Mouse (Mus musculus) embryo, embryonic 11.5 days (tissue): ENCODE measurements at regions not wholly inside any gene's neighbourhood (a gene's known extent, or its start where the extent isn't known, plus 50 kb on each side); places are given as distances from the start of the nearest gene placed in this dataset.

Source experiments
- DNase-seq: peaks from one replicate; pipeline ENCODE4 v3.0.0-alpha.2; 2012; ENCODE audit warnings: low read depth, low spot score

DNA sequence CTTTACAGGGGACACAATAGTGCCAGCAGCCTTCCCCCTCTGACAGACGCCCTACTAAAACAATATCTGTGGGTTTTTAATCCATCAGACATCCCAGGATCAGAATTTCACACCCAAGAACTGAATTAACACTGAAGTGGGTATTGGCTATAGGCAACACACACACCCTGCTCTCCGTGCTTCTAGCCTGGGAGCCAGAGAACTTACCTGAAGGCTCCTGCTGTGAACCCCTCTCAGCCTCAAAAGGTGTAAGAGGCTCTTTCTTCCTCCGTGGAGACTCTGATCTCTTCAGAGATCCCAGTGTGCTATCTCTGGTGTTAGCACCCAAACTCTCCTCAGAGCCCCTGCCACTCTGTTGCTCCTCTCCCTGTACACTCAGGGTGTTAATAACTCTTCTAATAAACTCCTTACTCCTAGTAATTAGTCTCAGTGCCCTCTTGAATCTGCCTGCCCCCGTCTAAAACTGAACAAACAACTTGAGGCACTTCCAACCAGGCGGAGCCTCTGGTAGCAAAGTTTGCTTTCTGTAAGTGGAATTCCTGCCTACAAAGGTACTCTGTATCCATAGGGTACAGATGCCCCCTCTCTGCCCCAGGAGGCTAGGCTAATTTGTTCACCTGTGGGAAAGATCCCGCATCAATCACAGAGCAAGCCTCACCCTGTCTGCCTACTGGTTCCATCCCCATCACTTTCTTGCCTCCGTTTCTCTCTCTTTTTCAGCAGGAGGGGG, 452.9 kb upstream of the Fam19a5 start:
- DNase-seq, result no peak

DNA sequence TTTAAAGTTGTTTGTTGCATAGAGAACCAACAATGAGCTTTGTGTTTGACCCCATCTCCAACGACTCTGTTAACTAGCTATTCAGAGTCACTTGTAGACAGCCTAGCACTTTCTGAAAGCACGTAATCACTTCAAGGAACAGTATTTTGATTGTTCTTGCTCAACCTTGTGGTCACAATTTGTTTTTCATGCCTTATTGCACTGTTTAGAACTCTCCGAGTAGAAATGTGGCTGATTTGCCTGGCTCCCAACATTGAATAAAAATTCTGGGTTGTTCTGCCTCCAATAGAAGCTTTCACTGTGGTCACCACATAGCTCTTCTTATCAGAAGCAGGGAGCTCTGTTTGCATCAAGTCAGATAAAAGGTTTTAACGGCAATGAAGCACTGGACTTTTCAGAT, 446.9 kb upstream of the Fam19a5 start:
- no peak for DNase-seq

DNA sequence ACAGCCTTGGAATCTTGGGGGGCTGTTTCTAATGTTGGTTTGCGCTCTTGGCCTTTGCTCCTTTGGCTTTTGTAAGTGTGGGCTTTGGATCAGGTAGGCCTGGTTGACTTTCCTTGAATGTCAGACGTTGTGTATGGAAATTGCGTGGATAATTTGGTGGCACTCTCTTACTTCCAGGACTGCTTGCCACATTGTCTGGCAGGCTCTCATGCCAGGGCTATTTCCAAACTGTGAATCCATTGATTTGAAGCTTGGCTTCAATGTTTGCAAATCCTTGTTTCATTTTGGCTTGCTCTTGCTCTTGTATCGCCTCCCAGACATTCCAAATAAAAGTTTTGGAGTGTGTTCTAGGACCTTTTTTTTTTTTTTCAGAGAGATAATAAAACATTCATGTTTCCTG, 443.0 kb upstream of the Fam19a5 start:
- no peak for DNase-seq

DNA sequence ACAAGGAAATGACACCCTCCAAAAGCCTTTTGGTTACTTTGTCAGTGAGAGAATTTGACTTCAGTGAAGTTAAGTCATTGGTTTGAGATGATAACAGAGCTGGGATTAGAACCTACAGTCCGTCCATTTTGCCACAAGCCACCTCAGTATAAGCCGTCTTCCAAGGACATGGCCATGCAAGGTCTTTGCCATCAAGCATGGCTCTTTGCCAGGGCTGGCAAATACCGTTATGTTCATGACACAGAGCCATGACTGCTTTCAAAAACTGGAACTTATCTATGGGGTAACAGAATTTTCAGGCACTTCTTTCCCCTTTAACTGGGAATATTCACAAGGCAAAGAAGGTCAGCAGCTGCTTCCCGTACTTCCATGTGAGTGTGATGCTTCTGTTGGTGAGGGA, 441.9 kb upstream of the Fam19a5 start:
- no peak for DNase-seq

- no peak for DNase-seq
These were observed 438.1 kb upstream of the Fam19a5 start for GRCm38 (mm10) chr15:87105951-87106350.

- no peak for DNase-seq
These were observed 436.4 kb upstream of the Fam19a5 start for GRCm38 (mm10) chr15:87107701-87108100.

DNA sequence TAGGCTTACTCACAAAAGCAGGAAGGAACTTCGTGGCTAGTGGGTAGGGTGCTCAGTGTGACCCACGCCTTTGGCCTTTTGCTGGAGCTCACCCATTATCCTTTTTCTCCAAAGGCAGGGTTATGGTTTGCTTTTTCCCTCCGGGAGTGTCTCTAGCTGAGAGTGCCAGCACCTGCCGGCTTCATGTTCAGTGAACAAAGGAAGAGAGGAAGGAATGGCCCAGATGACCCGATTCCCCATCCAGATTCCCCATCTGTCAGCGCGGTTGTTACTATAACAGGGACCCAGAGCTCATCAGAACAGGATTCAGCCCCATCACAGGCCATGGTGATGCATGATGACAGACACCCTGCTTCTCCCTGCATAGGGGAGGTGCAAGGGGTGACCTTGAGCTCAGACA, 435.7 kb upstream of the Fam19a5 start:
- no peak for DNase-seq

DNA sequence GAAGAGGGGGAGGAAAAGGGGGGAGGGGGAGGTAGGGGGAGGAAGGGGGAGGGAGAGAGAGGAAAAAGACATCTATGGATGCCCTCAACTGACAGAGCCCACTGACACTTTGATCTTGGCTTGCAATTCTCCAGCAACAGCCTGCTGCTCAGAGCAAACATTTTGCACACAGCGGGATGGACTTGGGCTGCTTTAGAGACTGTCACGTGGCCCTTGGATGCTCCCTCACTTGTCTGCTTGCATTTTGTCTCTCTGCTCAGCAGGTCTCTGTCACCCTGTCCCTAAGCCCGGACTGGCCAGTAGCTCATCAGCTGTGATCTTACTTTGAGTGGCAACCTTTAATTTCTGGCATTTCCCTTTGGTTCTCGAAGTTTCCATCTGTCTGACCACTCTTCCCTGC, 421.4 kb upstream of the Fam19a5 start:
- DNase-seq, result no peak

GRCm38 (mm10) chr15:87125427-87126148, 418.5 kb upstream of the Fam19a5 start:
- no peak for DNase-seq

DNA sequence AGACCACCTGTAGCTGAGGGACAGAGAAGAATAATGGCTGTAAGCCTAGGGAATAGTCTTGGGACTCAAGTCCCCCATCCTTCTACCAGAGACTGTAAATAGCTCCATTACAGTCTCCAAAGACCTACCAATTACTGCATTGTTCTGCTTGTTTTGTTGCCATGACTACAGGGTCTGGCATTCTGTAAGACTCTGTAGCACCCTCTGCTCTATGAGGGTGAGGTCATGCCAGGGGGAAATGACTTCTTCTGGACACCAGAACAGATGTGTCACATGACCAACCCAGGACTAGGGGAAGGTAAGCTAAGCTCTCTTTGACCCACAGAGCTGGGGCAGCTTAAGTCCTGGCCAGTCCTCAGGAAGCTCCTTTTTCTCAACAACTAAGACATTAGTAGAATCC, 405.2 kb upstream of the Fam19a5 start:
- DNase-seq, result no peak

DNA sequence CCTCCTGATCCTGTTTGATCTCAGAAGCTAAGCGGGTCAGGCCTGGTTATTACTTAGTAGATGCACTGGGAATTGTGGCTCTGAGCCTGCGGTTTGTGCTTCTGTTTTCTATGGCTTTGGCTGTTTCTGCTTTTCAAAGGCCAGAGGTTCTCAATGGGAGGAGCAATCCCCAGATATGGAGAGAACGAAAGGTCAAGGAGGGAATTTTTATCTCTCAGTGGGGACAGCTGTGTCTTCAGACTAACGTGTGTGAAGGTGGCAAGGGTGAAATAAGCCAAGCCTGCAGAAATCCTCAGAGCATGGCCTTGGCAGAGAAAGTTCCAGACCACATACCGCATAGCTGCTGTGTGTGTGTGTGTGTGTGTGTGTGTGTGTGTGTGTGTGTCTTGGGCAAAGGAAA, 375.0 kb upstream of the Fam19a5 start:
- no peak for DNase-seq

DNA sequence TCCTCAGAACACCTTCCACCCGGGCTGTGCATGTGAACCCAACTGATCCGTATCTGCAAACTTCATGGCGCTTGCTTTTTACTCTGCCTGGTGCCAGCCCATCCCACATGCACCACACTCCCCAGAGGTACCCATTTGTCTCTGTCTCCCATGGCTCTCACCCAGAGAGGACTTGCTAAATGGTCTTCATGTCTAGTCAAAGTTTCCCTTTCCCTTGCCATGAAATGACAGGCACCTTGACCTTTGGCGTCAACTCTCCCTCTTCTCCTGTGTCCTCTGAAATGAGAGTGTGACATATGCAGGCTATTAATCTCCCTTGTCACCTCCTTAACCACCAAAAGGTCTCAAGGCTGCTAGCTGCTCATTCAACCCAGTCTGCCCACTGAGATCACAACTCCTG, 373.2 kb upstream of the Fam19a5 start:
- no peak for DNase-seq

GRCm38 (mm10) chr15:87173096-87173495, 371.0 kb upstream of the Fam19a5 start:
- DNase-seq, result no peak

DNA sequence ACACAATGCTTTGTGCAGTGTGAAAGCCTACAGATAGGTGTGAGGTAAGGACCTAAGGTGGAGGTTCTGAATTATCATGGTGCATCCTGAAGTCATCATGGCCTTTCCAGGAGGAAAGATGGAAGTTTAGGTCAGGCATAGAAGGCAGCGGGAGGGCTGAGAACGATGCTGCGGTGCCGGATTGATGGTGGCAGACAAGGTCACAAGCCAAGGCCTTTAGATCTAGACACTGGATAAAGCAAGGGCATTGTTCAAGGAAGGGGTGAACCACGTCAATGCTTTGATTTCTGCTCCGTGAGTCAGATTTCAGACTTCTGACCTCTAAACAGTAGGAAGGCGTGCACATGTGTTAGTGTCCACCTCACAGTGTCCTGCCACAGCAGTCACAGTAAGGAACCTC, 365.5 kb upstream of the Fam19a5 start:
- no peak for DNase-seq

DNA sequence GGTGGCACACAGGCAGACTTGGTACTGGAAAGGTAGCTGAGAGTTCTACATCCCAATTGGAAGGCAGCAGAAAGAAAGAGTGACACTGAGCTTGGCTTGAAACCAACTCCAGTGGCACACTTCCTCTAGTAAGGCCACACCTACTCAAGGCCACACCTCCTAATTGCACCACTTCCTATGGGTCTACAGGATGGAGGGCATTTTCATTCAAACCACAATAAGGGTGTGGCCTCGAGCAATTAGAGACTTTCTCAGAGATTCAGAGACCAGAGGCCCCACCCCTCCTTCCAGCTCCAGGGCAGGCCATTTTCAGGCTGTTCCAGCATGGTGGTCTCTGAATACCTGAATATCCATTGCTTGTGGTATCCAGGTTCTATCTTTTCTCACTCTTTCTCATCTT, 363.3 kb upstream of the Fam19a5 start:
- no peak for DNase-seq

DNA sequence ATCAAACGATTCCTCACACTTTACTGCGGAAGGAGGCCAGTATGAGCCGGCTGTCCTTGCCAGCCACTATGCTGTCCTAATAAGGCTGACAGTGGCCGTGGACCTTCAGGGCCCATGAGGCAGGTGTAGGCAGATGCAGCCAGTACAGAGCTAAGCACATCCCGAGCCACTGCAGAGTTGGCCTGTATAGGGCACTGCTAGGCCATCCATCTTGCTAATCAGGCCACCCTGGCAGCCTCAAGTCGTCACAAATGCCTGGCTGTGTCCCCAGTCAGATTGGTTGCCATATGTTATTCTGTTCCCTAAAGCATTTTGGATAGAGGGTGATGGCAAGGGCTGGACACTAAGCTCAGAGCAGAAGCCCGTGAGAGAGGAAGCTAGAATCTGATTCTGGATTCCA, 359.9 kb upstream of the Fam19a5 start:
- no peak for DNase-seq

- DNase-seq, result no peak
These were observed 355.2 kb upstream of the Fam19a5 start for GRCm38 (mm10) chr15:87188816-87189455.

GRCm38 (mm10) chr15:87191901-87192300, 352.2 kb upstream of the Fam19a5 start:
- DNase-seq, result no peak

DNA sequence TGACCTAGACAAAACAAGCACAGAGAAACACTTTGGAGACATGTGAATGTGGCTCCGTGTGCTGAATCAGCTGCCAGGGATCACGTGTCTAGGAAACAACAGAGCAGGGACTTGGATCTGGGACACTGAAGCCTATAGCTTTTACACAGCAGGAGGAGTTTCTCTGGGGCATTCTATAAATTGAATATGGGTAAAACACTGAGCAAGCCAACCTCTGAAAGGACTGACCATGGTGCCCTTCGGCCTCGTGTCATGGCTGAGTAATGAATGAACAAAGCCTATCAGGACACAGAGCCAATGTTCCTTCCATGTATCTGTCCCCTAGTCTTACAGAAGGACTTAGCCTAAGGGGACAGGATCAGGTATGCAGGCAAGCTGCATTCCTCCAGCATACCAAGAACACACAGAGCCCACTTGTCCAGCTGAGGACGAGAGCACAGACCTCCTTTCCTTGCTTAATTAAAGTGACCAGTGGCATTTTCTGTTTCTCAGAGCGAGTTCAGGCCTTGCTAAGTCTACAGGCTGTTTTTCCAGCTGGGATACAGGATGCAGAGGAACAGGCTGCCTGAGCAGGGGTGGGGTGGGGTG, 347.7 kb upstream of the Fam19a5 start:
- no peak for DNase-seq

DNA sequence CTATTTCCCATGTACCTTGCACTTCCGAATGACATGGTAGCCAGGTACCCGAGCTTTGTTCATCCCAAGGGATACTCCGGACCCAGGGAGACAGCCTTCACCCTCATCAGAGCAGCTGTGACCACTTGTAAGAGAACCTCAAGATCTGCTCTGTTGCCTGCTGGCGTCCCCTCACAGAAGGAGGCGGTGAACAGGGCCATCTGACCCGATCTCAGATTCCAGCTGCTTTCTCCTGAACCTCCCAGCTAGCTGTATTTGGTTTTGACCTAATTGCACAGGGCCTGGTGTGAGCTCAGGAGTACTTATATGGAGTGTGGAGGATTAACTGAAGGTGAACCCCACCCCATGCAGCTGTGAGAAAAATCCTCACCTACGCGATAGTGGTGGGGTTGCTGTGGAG, 344.5 kb upstream of the Fam19a5 start:
- DNase-seq, result no peak

- DNase-seq, result no peak
These were observed 343.6 kb upstream of the Fam19a5 start for GRCm38 (mm10) chr15:87200282-87201048.

DNA sequence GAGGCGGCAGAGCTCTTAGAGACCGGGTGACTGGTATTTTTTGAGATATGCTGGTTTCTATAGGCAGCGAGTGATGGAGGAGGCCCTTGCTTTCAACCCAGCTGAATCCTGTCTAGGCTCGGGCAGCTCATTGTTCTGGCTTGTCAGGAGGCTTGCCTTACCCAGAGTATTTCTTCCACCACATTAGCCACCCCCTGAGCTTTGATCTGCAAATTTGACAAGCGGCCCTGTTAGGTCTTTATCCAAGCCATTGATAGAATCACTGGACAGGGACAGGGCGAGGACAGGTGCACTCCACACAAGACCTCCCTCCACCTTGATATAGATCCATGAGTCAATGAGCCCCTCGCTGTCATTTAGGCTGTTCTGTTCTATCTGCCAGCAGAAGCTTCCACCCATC, 343.0 kb upstream of the Fam19a5 start:
- DNase-seq, result no peak
